Mouse (Mus musculus): Measurements from ENCODE around the gene Sfta2. TPM values are rescaled to one million over a fixed set of nuclear protein-coding genes. Genes with fewer than 3 reads are reported as not detected.
A peak's percentile ranks its signal among the peaks of the same experiment; 100 is the strongest.

Gene Sfta2
- polyA plus RNA-seq, 1 experiment from 2014 or later, result not detected

DNA sequence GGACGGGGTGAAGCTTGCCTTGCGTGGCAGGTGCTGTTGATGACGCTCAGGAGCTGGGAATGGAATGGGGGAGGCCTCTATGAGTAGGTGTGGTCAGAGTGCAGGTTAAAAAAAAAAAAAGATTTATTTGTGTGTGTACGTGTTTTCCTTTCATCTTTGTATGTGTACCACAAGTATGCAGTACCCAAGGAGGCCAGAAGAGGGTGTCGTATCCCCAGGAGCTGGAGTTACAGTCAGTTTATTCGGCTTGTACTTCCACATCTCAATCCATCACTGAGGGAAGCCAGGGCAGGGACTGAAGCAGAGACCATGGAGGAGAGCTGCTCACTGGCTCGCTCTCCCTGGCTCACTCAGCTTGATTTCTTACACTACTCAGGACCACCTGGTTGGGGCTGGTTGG lies 29.9 kb upstream of the Sfta2 start:
- no peak overlapping the region for H3K4me2 ChIP-seq (replicated peaks)
- H3K4me3 ChIP-seq, result no peak overlapping the region
- no peaks in the 10 kb centered on the region for H3K9me3 ChIP-seq (replicated peaks)
- no peaks in the 10 kb centered on the region for H3K36me3 ChIP-seq
- ATAC-seq (ENCODE audit: low FRiP score), result no peak
- no peak overlapping the region for H3K9ac ChIP-seq
- no peak overlapping the region for H3K27ac ChIP-seq
- 96% methylated on average over 7 of the region's 7 CpGs for WGBS
- peaks cover 15% of the 10 kb centered on the region for H3K4me1 ChIP-seq
- H3K27me3 ChIP-seq, result peaks cover 22% of the 10 kb centered on the region

GRCm38 (mm10) chr17:35578211-35578610 lies 23.1 kb upstream of the Sfta2 start:
- H3K4me3 ChIP-seq, result no peak overlapping the region
- WGBS, result 21% methylated on average over 6 of the region's 6 CpGs
- no peaks in the 10 kb centered on the region for H3K36me3 ChIP-seq
- H3K27me3 ChIP-seq, result no peaks in the 10 kb centered on the region
- no peak overlapping the region for H3K4me2 ChIP-seq (replicated peaks)
- no peak; the same call in 1 of the 2 replicates for ATAC-seq (ENCODE audit: low FRiP score)
- no peak overlapping the region for H3K9ac ChIP-seq
- H3K27ac ChIP-seq, result no peak overlapping the region
- no peaks in the 10 kb centered on the region for H3K9me3 ChIP-seq (replicated peaks)
- H3K4me1 ChIP-seq, result no peaks in the 10 kb centered on the region

GRCm38 (mm10) chr17:35582900-35583299 lies 18.4 kb upstream of the Sfta2 start:
- Histone ChIP-seq H3K27ac (no peak overlapping the region), H3K4me1 (peaks cover 3% of the 10 kb centered on the region; the same call in 1 of the 2 replicates), H3K4me2 (replicated peaks) (no peak overlapping the region), H3K9me3 (replicated peaks) (no peaks in the 10 kb centered on the region), H3K4me3 (no peak overlapping the region), H3K9ac (no peak overlapping the region), H3K27me3 (no peaks in the 10 kb centered on the region), H3K36me3 (no peaks in the 10 kb centered on the region)
- WGBS, result 92% methylated on average over 1 of the region's 1 CpGs
- ATAC-seq (ENCODE audit: low FRiP score), result no peak

DNA sequence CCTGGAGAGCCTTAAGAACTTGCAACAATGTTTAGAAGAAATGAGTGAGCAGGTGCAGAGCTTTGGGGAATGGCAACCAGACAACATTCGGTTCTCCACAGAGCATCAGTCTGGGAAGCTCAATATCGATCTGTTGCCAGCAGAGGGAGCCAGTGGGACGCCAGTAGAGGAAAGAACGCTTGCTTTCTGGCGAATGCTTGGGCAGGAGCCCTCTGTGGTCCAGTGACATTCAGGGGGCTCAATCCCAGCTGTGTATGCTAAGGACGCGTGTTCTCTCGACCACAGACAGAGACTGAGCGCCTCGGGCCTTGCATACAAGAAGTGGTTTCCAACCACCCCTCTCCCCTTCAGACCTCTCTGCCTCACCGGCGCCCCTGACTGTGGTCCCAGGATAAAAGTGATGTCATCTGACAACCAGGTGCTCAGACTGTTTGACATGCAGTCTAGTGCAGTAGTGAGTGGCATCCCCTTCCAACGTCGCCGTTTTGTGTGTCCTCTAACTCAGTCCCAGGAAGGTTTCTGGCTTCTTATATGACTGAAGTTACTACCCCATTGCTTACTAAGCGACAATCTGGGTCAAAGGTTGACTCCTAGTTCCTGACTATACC lies 16.9 kb upstream of the Sfta2 start:
- Histone ChIP-seq H3K4me2 (replicated peaks) (peak overlapping the region; percentile 41), H3K9ac (no peak overlapping the region), H3K4me1 (peaks cover 3% of the 10 kb centered on the region; the same call in 1 of the 2 replicates), H3K27me3 (no peaks in the 10 kb centered on the region), H3K4me3 (no peak overlapping the region), H3K27ac (no peak overlapping the region), H3K36me3 (no peaks in the 10 kb centered on the region), H3K9me3 (replicated peaks) (no peaks in the 10 kb centered on the region)
- WGBS, result 16% methylated on average over 16 of the region's 16 CpGs
- peak; percentile 58 for ATAC-seq (ENCODE audit: low FRiP score)

DNA sequence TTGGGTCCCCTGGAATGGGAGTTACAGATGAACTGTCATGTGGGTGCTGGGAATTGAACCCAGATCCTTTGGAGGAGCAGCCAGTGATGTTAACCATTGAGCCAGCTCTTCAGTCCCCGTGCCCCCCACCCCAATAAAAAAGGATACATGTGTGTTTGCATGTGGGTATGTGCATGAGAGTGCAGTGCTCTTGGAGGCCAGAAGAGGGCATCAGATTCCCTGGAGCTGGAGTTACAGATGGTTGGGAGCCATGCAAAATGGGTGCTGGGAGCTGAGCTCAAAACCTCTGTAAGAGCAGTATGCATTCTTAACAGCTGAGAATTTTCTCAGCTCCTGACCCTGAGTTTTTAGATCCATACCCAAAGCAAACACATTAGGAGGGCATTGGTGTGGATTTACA lies 14.1 kb upstream of the Sfta2 start:
- H3K27me3 ChIP-seq, result no peaks in the 10 kb centered on the region
- 84% methylated on average over 1 of the region's 1 CpGs for WGBS

DNA sequence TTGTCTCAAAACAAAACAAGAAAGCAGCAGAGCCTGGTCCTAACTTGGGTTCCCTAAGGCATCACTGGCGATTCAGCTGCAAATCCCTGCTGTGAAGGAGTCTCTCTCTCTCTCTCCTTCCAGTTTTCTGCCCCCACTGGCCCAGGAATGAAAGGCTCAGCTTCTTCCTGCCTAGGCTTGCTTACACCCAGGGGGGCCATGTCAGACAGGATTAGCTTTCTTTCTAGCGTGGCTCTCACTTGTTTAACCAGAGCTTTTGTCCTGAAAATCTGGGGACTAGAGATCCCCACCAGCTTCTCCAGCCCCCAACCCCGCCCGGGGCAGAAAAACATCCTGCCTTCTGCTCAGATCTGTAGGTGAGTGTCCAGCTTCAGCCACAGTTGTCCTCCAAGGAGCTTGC lies 13.0 kb upstream of the Sfta2 start:
- H3K27me3 ChIP-seq, result no peaks in the 10 kb centered on the region
- H3K27ac ChIP-seq, result no peak overlapping the region
- no peaks in the 10 kb centered on the region for H3K9me3 ChIP-seq (replicated peaks)
- no peak overlapping the region for H3K4me2 ChIP-seq (replicated peaks)
- no peak overlapping the region for H3K4me3 ChIP-seq
- no peak for ATAC-seq (ENCODE audit: low FRiP score)
- H3K36me3 ChIP-seq, result no peaks in the 10 kb centered on the region
- WGBS, result 16% methylated on average over 4 of the region's 4 CpGs
- H3K9ac ChIP-seq, result no peak overlapping the region
- peaks cover 3% of the 10 kb centered on the region; the same call in 1 of the 2 replicates for H3K4me1 ChIP-seq

More for the DNA sequence above, 14.1 kb upstream of the Sfta2 start:
- no peak overlapping the region for H3K4me3 ChIP-seq
- no peak for ATAC-seq (ENCODE audit: low FRiP score)
- peaks cover 3% of the 10 kb centered on the region; the same call in 1 of the 2 replicates for H3K4me1 ChIP-seq
- H3K9me3 ChIP-seq (replicated peaks), result no peaks in the 10 kb centered on the region
- no peak overlapping the region for H3K4me2 ChIP-seq (replicated peaks)
- H3K36me3 ChIP-seq, result no peaks in the 10 kb centered on the region
- H3K9ac ChIP-seq, result no peak overlapping the region
- H3K27ac ChIP-seq, result no peak overlapping the region

DNA sequence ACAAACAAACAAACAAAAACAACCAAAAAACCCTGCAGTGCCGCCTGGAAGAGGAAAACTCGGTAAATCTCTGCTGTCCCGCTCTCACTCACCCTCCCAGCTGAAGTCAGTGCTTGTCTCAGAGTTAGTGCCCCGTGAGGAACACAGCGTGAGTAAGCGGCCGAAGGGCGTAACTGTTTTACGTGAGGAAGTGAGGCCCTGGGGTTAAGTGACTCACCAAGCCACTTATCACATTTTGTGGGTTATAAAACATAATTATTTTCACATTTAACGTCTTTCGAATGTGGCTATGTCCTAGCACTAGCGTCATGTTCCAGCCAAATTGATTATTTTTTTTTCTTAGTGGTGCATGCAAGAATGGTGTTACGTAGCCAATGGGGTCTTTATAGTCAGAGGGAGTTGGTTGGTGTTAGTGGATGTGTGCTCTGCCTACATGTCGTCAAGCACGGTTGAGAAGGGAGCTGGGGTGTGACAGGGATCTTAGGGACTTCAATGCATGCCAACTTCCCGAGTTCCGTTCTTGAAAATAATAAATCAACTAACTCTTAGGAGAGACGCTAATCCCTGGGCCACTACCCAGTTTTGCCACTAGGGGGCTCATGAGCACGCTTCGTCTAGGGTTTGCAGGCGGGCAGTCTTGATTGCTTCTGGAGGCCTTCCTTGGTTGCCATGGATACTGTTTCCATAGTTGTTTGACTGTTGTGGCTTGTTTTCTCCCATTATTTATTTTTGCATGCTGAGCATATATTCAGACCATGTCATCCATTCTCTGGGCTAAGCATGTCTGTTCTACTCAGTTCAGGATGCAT lies 10.7 kb upstream of the Sfta2 start:
- no peaks in the 10 kb centered on the region for H3K27me3 ChIP-seq
- no peak overlapping the region for H3K4me2 ChIP-seq (replicated peaks)
- peak; percentile 73 for ATAC-seq (ENCODE audit: low FRiP score)
- no peak overlapping the region for H3K27ac ChIP-seq
- no peak overlapping the region for H3K9ac ChIP-seq
- H3K9me3 ChIP-seq (replicated peaks), result no peaks in the 10 kb centered on the region
- H3K36me3 ChIP-seq, result no peaks in the 10 kb centered on the region
- H3K4me1 ChIP-seq, result no peaks in the 10 kb centered on the region
- WGBS, result 58% methylated on average over 21 of the region's 21 CpGs
- H3K4me3 ChIP-seq, result no peak overlapping the region

- no peaks in the 10 kb centered on the region for H3K36me3 ChIP-seq
- H3K4me3 ChIP-seq, result no peak overlapping the region
- 65% methylated on average over 7 of the region's 7 CpGs for WGBS
- H3K27me3 ChIP-seq, result no peaks in the 10 kb centered on the region
- no peak overlapping the region for H3K27ac ChIP-seq
- no peak overlapping the region for H3K4me2 ChIP-seq (replicated peaks)
- H3K4me1 ChIP-seq, result no peaks in the 10 kb centered on the region
- no peaks in the 10 kb centered on the region for H3K9me3 ChIP-seq (replicated peaks)
- H3K9ac ChIP-seq, result no peak overlapping the region
- no peak; the same call in none of the 2 replicates for ATAC-seq (ENCODE audit: low FRiP score)
Measured at GRCm38 (mm10) chr17:35591219-35591578, 10.2 kb upstream of the Sfta2 start.

DNA sequence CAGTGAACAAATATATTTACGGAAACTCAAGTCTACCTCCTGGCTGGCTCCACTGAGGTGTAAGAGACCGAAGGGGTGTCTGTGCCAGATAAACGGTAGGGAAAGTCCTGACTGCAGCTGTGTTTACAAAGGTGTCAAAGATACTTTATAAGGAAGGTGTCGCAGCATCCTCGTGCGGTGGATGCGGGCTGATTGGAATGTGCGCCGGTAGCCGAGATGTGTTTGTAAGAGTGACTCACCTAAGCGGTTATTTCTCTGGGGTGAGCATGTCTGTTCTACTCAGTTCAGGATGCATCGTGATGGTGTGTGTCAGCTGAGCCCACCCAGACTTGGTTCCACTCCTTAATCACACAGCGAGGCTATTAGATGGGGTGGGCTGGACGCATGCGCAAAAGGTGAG lies 9.6 kb upstream of the Sfta2 start:
- no peaks in the 10 kb centered on the region for H3K27me3 ChIP-seq
- H3K9ac ChIP-seq, result no peak overlapping the region
- no peak overlapping the region for H3K27ac ChIP-seq
- 0 out of 2 replicates have a peak, but pooled peaks cover 2% of the 10 kb centered on the region for H3K9me3 ChIP-seq (replicated peaks)
- H3K4me1 ChIP-seq, result no peaks in the 10 kb centered on the region
- no peak overlapping the region for H3K4me3 ChIP-seq
- H3K4me2 ChIP-seq (replicated peaks), result no peak overlapping the region
- ATAC-seq (ENCODE audit: low FRiP score), result no peak
- no peaks in the 10 kb centered on the region for H3K36me3 ChIP-seq
- 90% methylated on average over 15 of the region's 15 CpGs for WGBS

DNA sequence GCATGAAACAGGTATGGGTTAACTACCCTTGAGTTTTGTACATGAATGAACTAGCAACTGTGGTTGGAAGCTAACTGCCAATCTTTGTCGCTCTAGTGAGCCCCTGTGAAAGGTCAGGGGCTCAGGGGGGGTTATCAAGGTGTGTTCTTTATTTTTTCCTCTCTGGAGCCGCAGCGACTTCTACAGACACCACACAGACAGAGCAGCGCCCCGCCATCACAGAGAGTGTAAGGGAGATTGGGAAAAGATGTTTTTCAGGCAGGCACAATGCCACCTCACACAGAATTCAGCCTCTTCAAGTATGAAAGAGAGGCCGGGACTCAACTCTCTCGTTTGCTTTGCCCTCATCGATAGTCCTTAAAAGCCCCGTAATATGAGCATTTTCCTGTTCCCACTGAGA lies 9.2 kb upstream of the Sfta2 start:
- Histone ChIP-seq H3K4me1 (no peaks in the 10 kb centered on the region), H3K9ac (no peak overlapping the region), H3K27ac (no peak overlapping the region), H3K9me3 (replicated peaks) (0 out of 2 replicates have a peak, but pooled peaks cover 6% of the 10 kb centered on the region), H3K27me3 (no peaks in the 10 kb centered on the region), H3K36me3 (no peaks in the 10 kb centered on the region), H3K4me3 (no peak overlapping the region), H3K4me2 (replicated peaks) (no peak overlapping the region)
- ATAC-seq (ENCODE audit: low FRiP score), result no peak
- 81% methylated on average over 9 of the region's 9 CpGs for WGBS

DNA sequence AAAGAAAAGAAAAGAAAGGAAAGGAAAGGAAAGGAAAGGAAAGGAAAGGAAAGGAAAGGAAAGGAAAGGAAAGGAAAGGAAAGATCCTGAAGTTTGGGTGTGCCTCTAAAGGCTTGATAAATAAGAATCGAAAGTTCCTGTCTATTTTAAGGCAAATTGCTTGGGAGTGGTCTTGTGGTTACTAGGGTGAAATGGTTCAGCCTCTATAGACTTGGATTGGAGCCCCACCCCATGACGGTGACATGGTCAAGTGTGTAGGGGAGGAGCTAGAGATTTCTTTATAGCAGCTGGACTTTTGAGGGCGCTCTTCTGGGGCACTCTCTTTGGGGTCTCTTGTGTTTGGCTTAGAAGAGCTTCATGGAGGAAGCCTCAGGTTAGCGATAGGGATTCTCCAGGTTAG lies 7.6 kb upstream of the Sfta2 start:
- WGBS, result 44% methylated on average over 4 of the region's 4 CpGs
- no peaks in the 10 kb centered on the region for H3K27me3 ChIP-seq
- no peaks in the 10 kb centered on the region for H3K4me1 ChIP-seq
- H3K4me2 ChIP-seq (replicated peaks), result no peak overlapping the region
- no peak overlapping the region for H3K9ac ChIP-seq
- 0 out of 2 replicates have a peak, but pooled peaks cover 6% of the 10 kb centered on the region for H3K9me3 ChIP-seq (replicated peaks)
- no peaks in the 10 kb centered on the region for H3K36me3 ChIP-seq
- no peak for ATAC-seq (ENCODE audit: low FRiP score)
- H3K4me3 ChIP-seq, result no peak overlapping the region
- no peak overlapping the region for H3K27ac ChIP-seq

- Histone ChIP-seq H3K9ac (no peak overlapping the region), H3K4me2 (replicated peaks) (no peak overlapping the region), H3K4me3 (no peak overlapping the region), H3K27me3 (no peaks in the 10 kb centered on the region), H3K36me3 (no peaks in the 10 kb centered on the region), H3K4me1 (no peaks in the 10 kb centered on the region), H3K27ac (no peak overlapping the region), H3K9me3 (replicated peaks) (0 out of 2 replicates have a peak, but pooled peaks cover 6% of the 10 kb centered on the region)
- WGBS, result 82% methylated on average over 7 of the region's 7 CpGs
- ATAC-seq (ENCODE audit: low FRiP score), result no peak
Measured at GRCm38 (mm10) chr17:35594456-35594855, 6.9 kb upstream of the Sfta2 start.

DNA sequence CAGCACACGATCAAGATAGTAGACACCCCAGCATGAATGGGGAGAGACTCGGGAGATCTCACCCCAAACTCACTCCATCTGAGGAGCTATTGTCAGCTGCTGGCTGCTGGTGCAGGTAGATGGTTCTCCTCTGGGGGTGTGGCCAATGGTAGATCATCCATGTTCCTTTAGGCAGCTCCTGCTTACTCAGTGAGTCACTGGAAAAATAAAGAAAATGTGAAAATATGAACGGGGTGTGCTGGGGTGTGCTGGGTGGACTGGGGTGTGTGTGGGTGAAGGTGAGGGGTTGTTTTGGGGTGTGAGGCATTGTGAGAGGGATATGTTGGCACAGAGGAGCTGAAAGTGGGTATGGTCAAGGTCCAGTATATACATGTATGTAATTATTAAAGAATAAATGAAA lies 4.0 kb upstream of the Sfta2 start:
- no peaks in the 10 kb centered on the region for H3K27me3 ChIP-seq
- no peak overlapping the region for H3K9ac ChIP-seq
- H3K4me1 ChIP-seq, result no peaks in the 10 kb centered on the region
- 0 out of 2 replicates have a peak, but pooled peaks cover 6% of the 10 kb centered on the region for H3K9me3 ChIP-seq (replicated peaks)
- no peak overlapping the region for H3K4me2 ChIP-seq (replicated peaks)
- no peak overlapping the region for H3K27ac ChIP-seq
- no peak for ATAC-seq (ENCODE audit: low FRiP score)
- no peaks in the 10 kb centered on the region for H3K36me3 ChIP-seq
- WGBS, result 90% methylated on average over 3 of the region's 3 CpGs
- no peak overlapping the region for H3K4me3 ChIP-seq

Data from hindbrain, embryonic 12.5 days (tissue).